Mouse (Mus musculus) brown adipose tissue, adult 24 weeks (tissue): ENCODE data around the gene Cmah. TPM values are rescaled to one million over a fixed set of nuclear protein-coding genes. Genes with fewer than 3 reads are reported as not detected.

Experiments
- H3K27ac ChIP-seq: fragments of 200-500 bp; replicated peaks from 2 replicates; pipeline ENCODE4 v1.5.1; 2012; ENCODE audit warnings: low read depth, mild to moderate bottlenecking, low read length
- H3K4me1 ChIP-seq: fragments of 200-500 bp; 2 replicates; pipeline ENCODE4 v1.6.1; 2012; ENCODE audit warnings: low read length, mixed read lengths; ENCODE audit not compliant: control insufficient read depth, insufficient read depth, insufficient read length
- H3K4me3 ChIP-seq: fragments of 200-500 bp; 2 replicates; pipeline ENCODE4 v1.5.1; 2012; ENCODE audit warnings: low read depth, mild to moderate bottlenecking, low read length, moderate library complexity; ENCODE audit not compliant: insufficient read depth
- polyA plus RNA-seq: library from polyadenylated mRNA; stranded (reverse); fragments of >200 nt; gene quantifications from 2 replicates; pipeline ENCODE4 v1.2.4, GENCODE M21; 2012; ENCODE audit not compliant: missing spikeins, insufficient read depth, insufficient read length

Cmah gene
- polyA plus RNA-seq = 0.63 and 3.6 TPM in 2 replicates

GRCm38 (mm10) chr13:24327201-24327600 is at the start of gene Cmah:
Cmah (plus strand) TSS chr13:24327404.
- no peak within 1 kb of the TSS for H3K4me3 ChIP-seq

DNA sequence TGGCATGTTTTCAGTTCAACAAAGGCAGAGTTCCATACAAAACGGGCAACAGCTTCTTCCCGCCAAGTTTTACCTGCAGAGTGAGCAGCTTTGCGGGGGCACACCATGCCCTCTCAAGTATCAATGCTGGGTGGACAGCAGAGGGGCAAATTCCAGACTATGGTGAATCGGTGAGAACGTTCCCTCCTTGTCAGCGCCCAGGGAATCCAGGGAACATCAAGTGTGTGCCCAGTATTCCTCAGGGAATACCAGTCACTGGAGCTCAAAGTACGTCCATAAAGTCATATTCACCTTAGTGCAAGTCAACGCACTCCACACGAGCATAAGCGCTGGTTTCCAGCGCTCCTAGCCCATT is 47.8 kb upstream of the Cmah start:
- Histone ChIP-seq H3K27ac (no peak overlapping the region), H3K4me1 (0 out of 2 replicates have a peak, but pooled peaks cover 3% of the 10 kb centered on the region), H3K4me3 (no peak overlapping the region; the same call in 1 of the 2 replicates)

More at GRCm38 (mm10) chr13:24327201-24327600, at the start of gene Cmah:
- peaks cover 10% of the 10 kb centered on the region; the same call in 1 of the 2 replicates for H3K4me1 ChIP-seq
- no peak within 1 kb of the TSS for H3K27ac ChIP-seq

GRCm38 (mm10) chr13:24279762-24280438 is 47.3 kb upstream of the Cmah start:
- Histone ChIP-seq H3K4me3 (peak overlapping the region; percentile 92), H3K4me1 (0 out of 2 replicates have a peak, but pooled peaks cover 3% of the 10 kb centered on the region), H3K27ac (no peak overlapping the region)

DNA sequence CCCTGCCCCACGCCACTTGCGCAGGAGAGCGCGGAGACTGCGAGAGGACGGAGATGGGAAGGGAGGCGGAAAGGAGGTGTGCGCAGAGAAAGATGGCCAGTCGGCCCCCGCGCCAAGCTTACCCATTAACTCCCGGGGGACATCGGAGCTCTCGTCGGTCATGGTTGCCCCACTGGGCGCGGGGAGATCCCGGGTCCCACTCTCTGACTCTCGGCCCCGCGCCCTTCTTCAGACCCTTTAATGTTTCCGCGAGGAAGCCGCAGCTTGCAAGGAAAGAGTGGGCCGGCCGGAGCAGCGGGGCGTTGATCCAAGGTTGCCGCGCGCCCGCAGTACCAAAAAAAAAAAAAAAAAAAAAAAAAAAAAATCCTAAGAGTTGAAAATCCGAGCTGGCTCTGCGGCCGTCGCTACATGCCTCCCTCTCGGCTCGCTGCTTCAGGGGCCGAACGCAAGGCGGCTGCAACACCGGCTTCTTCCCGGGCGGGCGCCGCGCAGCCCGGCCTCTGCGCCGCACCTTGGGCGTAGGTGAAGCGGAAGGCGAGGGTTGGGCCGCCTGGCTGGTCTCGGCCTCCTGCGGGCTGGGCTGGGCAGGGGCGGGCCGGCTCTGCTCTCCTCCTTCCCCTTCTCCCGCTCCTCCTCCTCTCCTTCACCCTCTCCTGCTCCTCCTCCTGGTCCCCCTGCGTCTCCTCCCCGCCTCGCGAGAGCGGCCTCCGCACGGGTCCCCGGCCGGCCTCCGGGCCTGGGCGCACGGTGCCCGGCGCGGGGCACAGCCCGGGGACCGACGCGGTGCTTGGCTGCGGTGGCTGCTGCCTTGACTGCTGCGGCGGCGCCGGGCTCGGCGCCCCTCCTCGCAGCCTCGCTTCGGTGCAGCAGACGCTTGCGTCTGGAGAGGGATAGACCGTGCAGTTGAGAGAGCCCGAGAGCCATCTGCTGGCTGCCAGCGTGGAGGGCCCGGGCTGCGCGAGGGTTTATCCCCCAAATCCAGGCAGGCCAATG is 46.5 kb upstream of the Cmah start, which contains the start of gene Carmil1:
Gene Carmil1 (minus strand): TSS at position 357 of the 993 bp plus-strand sequence.
- H3K4me1 ChIP-seq = 0 out of 2 replicates have a peak, but pooled peaks cover 3% of the 10 kb centered on the region
- H3K27ac ChIP-seq = no peak within 1 kb of the TSS
- peak within 1 kb of the TSS; percentile 92 for H3K4me3 ChIP-seq

DNA sequence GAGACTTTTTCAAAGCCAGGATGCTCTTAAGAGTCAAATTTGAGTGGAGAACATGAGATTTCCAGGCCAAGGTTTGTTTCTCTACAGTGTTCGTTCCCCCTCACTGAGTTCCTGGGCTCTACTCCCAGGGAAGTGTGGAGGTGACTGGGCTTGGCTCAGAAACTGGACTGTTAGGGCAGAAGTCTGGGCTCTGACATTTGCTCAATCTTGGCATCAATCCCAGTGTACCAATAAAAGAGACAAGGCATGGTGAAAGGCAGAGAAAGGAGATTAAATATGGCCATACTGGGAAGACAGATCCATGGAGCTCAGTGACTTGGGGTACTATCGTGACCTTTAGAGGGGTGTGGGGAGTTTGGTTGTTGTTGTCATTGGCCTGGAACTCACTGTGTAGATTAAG is 39.8 kb upstream of the Cmah start:
- H3K27ac ChIP-seq = no peak overlapping the region
- H3K4me3 ChIP-seq = no peak overlapping the region
- H3K4me1 ChIP-seq = no peaks in the 10 kb centered on the region

- Histone ChIP-seq H3K4me3 (no peak overlapping the region), H3K4me1 (no peaks in the 10 kb centered on the region), H3K27ac (no peak overlapping the region)
Observed at GRCm38 (mm10) chr13:24297252-24297651, 30.0 kb upstream of the Cmah start.

DNA sequence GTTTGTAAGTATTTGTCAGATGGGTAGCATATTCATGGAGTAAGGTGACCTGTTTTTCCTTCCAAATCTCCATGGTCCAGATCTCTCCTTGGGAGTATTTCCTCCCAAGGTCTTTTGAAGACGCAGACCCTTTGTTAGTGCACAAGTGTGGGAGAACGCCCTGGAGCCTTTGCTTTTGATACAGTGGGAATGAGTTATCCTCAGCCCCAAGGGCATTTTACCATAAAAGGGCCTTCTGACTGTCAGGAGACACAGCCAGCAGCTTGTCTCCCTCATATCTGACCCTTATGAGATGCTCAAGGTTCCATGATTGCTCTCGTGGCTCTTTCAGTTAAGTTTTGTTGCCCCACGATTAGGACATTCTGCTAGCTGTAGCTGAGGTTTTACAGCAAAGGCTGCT is 21.7 kb upstream of the Cmah start:
- Histone ChIP-seq H3K27ac (no peak overlapping the region), H3K4me3 (no peak overlapping the region)

GRCm38 (mm10) chr13:24306248-24306647 is 21.0 kb upstream of the Cmah start:
- Histone ChIP-seq H3K4me3 (no peak overlapping the region), H3K27ac (no peak overlapping the region), H3K4me1 (no peaks in the 10 kb centered on the region)

More for the DNA sequence above, 21.7 kb upstream of the Cmah start:
- H3K4me1 ChIP-seq = no peaks in the 10 kb centered on the region

DNA sequence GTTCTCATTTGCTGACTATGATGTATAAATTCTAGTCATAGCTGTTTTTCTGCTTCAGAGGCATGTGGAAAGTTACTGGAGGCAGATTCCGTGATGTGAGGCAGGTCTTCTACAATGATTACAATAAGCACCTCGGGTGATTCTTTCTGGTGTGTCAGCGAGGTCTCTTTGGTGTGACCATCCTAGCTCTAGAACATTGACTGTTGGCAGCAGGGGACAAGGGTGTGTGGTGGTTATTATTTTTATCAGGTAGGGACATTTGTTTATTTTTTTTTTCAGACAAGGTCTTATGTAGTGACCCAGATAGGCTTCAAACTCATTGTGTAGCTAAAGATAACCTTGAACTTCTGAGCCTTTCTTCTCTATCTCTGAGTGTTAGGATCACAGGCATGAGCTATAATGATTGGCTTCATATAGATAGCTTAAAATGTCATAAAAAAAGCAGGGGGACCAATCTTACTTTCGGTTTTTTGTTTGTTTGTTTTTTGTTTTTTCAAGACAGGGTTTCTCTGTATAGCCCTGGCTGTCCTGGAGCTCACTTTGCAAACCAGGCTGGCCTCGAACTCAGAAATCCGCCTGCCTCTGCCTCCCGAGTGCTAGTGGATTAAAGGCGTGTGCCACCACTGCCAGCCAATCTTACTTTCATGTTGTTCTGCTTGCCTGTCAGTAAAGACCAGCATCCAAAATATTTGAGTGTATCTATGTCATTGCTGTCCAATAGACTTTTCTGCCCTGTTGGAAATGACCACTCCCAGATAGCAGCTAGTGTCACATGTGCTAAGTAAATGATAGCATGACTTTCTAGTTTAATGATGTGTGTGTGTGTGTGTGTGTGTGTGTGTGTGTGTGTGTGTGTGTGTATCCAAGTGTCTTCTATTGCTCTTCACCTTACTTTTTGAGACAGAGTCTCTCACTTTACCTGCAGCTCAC is 15.9 kb upstream of the Cmah start:
- H3K4me1 ChIP-seq = no peaks in the 10 kb centered on the region

DNA sequence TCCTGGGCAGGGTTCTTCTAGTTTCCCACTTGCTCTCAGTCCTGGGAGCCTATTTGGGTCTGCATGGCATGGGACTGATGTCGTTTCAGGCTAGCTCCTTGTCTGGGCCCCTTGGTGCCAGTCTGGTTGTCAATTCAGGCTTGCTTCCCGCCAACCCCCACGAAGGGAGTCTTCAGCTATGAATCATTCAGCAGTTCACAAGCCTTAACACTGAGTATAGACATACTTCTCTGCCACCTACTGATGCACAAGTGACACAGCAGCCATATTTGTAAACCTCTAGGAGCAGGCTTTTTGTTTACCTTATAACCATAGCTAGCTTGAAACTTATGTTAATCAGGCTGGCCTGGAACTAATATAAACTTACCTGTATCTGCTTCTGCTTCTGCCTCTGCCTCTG is 10.6 kb upstream of the Cmah start:
- Histone ChIP-seq H3K4me1 (no peaks in the 10 kb centered on the region), H3K4me3 (no peak overlapping the region), H3K27ac (no peak overlapping the region)

More for the DNA sequence above, 15.9 kb upstream of the Cmah start:
- Histone ChIP-seq H3K4me3 (no peak overlapping the region), H3K27ac (no peak overlapping the region)

DNA sequence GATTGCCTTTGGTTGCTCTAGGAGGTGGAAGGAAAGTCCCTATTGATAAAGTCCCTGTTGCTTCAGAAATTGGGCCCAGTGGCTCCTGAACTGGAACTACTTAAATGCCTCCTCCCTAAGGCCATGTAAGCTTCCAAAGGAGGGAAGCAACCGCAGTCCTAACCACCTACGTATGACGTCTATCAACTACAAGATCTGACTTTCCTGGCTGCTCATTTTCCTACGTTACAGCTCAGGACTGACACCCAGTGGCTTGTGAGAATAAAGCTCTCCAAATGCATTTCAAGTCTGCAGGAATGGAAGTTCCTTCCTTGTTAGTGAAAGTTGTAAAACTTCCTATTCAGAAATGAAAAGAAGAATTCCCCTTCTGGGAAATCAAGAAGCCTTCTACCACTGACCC is 8.6 kb upstream of the Cmah start:
- no peak overlapping the region for H3K4me3 ChIP-seq
- H3K4me1 ChIP-seq = no peaks in the 10 kb centered on the region
- no peak overlapping the region for H3K27ac ChIP-seq

GRCm38 (mm10) chr13:24321313-24321712 is 5.9 kb upstream of the Cmah start:
- Histone ChIP-seq H3K4me1 (no peaks in the 10 kb centered on the region), H3K4me3 (no peak overlapping the region), H3K27ac (no peak overlapping the region)

GRCm38 (mm10) chr13:24328036-24328817 is 1.0 kb downstream of the Cmah start:
- H3K4me3 ChIP-seq = no peak overlapping the region
- H3K27ac ChIP-seq = no peak overlapping the region
- H3K4me1 ChIP-seq = peaks cover 10% of the 10 kb centered on the region; the same call in 1 of the 2 replicates

- Histone ChIP-seq H3K27ac (no peak overlapping the region), H3K4me1 (peaks cover 10% of the 10 kb centered on the region; the same call in 1 of the 2 replicates), H3K4me3 (no peak overlapping the region)
Observed at GRCm38 (mm10) chr13:24330128-24330527, 2.9 kb downstream of the Cmah start.
